Mouse (Mus musculus): ENCODE measurements around the gene Lrp5. TPM values are rescaled to one million over a fixed set of nuclear protein-coding genes. Genes with fewer than 3 reads are reported as not detected.

The Lrp5 gene
- polyA plus RNA-seq, 1 experiment from 2014 or later, result 2.6 TPM

DNA sequence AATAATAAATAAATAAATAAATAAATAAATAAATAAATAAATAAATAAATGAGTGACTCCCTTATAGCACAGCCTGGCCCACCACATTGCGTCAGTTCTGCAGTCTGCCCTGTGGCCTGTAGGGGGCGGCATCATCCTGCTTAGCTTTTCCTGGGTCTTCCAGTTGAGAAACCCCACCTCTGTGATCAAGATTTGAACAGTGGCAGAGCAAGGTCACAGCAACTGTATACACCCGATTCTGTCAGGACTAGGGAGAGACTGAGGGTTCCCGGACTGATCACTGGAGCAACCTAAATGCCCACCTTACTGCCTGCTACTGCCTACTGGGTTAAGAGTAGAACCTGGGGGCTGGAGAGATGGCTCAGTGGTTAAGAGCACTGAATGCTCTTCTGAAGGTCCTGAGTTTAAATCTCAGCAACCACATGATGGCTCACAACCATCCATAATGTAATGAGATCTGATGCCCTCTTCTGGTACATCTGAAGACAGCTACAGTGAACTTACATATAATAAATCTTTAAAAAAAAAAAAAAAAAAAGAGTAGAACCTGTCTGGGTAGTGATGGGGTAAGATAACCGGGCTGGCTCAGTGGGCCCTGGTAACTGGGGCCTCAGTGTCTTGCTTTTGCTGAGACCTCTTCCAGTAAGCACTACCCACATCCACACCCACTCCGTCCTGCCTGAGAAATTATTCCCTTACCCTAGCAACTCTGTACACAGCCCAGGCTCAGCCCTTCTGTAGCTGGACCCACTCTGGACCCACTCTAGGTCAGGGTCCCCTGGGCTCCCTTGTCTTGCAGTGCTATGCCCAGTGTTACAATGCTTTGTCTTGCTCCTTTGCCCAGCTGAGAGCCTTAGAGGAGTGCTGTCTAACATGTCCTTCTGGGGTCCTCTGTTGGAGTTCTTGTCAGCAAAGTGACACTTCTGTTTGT lies 13.4 kb upstream of the Lrp5 start:
- Histone ChIP-seq H3K9ac (ENCODE audit: low read length) (no peak overlapping the region), H3K36me3 (ENCODE audit: control insufficient read depth, insufficient read depth, low read length) (no peaks in the 10 kb centered on the region), H3K27ac (replicated peaks) (no peak overlapping the region), H3K4me1 (replicated peaks; ENCODE audit: control insufficient read depth, insufficient read depth) (no peaks in the 10 kb centered on the region), H3K4me2 (replicated peaks; ENCODE audit: low read depth) (no peak overlapping the region), H3K4me3 (ENCODE audit: low read depth, low read length) (no peak overlapping the region), H3K9me3 (ENCODE audit: control insufficient read depth, low read length) (no peaks in the 10 kb centered on the region), H3K27me3 (ENCODE audit: control insufficient read depth, insufficient read depth, low read length) (no peaks in the 10 kb centered on the region)
- WGBS, result 33% methylated on average over 6 of the region's 6 CpGs
- DNase-seq (ENCODE audit: low spot score) (peak; percentile 85), ATAC-seq (ENCODE audit: low FRiP score, low TSS enrichment) (peak; percentile 77)
- TF ChIP-seq CTCF (IDR thresholded peaks at IDR 0.05; ENCODE audit: low read depth), result peak; percentile 82
- TF ChIP-seq EP300 (optimal IDR thresholded peaks at IDR 0.05), result no peak

GRCm38 (mm10) chr19:3698035-3698434 lies 11.7 kb upstream of the Lrp5 start:
- H3K4me2 ChIP-seq (replicated peaks; ENCODE audit: low read depth), result no peak overlapping the region
- DNase-seq (ENCODE audit: low spot score) (no peak), ATAC-seq (ENCODE audit: low FRiP score, low TSS enrichment) (no peak)
- H3K27me3 ChIP-seq (ENCODE audit: control insufficient read depth, insufficient read depth, low read length), result no peaks in the 10 kb centered on the region
- H3K4me3 ChIP-seq (ENCODE audit: low read depth, low read length), result no peak overlapping the region
- no peaks in the 10 kb centered on the region for H3K9me3 ChIP-seq (ENCODE audit: control insufficient read depth, low read length)
- TF ChIP-seq CTCF (IDR thresholded peaks at IDR 0.05; ENCODE audit: low read depth) (no peak), EP300 (optimal IDR thresholded peaks at IDR 0.05) (no peak)
- WGBS, result 72% methylated on average over 7 of the region's 7 CpGs
- no peak overlapping the region for H3K9ac ChIP-seq (ENCODE audit: low read length)
- H3K36me3 ChIP-seq (ENCODE audit: control insufficient read depth, insufficient read depth, low read length), result no peaks in the 10 kb centered on the region
- H3K4me1 ChIP-seq (replicated peaks; ENCODE audit: control insufficient read depth, insufficient read depth), result no peaks in the 10 kb centered on the region
- H3K27ac ChIP-seq (replicated peaks), result no peak overlapping the region

DNA sequence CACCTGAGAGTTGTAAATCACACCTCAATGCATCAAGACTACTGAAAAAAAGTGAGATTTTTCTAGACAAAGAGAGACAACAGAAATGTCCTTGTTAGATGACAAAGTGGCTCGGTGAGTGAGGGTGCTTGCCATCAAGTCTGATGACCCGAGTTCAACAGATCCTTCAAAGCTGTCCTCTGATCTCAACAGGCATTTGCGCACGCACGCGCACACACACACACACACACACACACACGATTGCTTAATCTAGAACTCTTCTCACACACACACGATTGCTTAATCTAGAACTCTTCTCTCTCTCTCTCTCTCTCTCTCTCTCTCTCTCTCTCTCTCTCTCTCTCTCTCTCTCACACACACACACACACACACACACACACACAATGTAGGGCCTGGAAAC lies 9.6 kb upstream of the Lrp5 start:
- DNase-seq (ENCODE audit: low spot score) (no peak), ATAC-seq (ENCODE audit: low FRiP score, low TSS enrichment) (no peak)
- no peak for TF ChIP-seq EP300 (optimal IDR thresholded peaks at IDR 0.05)
- no peak for TF ChIP-seq CTCF (IDR thresholded peaks at IDR 0.05; ENCODE audit: low read depth)
- H3K4me1 ChIP-seq (replicated peaks; ENCODE audit: control insufficient read depth, insufficient read depth), result no peaks in the 10 kb centered on the region
- H3K4me2 ChIP-seq (replicated peaks; ENCODE audit: low read depth), result no peak overlapping the region
- no peaks in the 10 kb centered on the region for H3K9me3 ChIP-seq (ENCODE audit: control insufficient read depth, low read length)
- no peak overlapping the region for H3K27ac ChIP-seq (replicated peaks)
- no peaks in the 10 kb centered on the region for H3K36me3 ChIP-seq (ENCODE audit: control insufficient read depth, insufficient read depth, low read length)
- 88% methylated on average over 8 of the region's 8 CpGs for WGBS
- no peaks in the 10 kb centered on the region for H3K27me3 ChIP-seq (ENCODE audit: control insufficient read depth, insufficient read depth, low read length)
- H3K4me3 ChIP-seq (ENCODE audit: low read depth, low read length), result no peak overlapping the region
- H3K9ac ChIP-seq (ENCODE audit: low read length), result no peak overlapping the region

DNA sequence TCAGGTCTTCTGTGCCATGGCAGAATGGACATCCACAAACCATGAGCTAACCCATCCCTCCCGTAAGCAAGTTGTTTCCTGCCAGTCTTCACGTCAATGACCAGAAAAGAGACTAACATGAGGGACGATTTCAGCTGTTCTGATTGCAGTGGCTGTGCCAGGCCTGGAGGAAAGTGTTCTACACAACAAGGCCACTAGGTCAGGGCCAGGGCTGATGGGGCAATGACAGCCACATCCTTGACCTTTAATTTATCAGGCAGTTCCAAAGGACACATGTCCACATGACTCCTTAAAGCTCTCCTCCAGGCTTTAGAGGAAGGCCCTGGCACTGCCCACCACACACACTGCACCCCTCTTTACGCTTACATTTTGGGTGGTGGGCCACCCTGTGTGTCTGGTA lies 9.1 kb upstream of the Lrp5 start:
- Histone ChIP-seq H3K4me3 (ENCODE audit: low read depth, low read length) (no peak overlapping the region), H3K36me3 (ENCODE audit: control insufficient read depth, insufficient read depth, low read length) (no peaks in the 10 kb centered on the region), H3K4me2 (replicated peaks; ENCODE audit: low read depth) (no peak overlapping the region), H3K4me1 (replicated peaks; ENCODE audit: control insufficient read depth, insufficient read depth) (no peaks in the 10 kb centered on the region), H3K9ac (ENCODE audit: low read length) (no peak overlapping the region), H3K9me3 (ENCODE audit: control insufficient read depth, low read length) (no peaks in the 10 kb centered on the region), H3K27ac (replicated peaks) (no peak overlapping the region), H3K27me3 (ENCODE audit: control insufficient read depth, insufficient read depth, low read length) (no peaks in the 10 kb centered on the region)
- DNase-seq (ENCODE audit: low spot score) (no peak), ATAC-seq (ENCODE audit: low FRiP score, low TSS enrichment) (no peak)
- 81% methylated on average over 4 of the region's 4 CpGs for WGBS
- TF ChIP-seq CTCF (IDR thresholded peaks at IDR 0.05; ENCODE audit: low read depth) (no peak), EP300 (optimal IDR thresholded peaks at IDR 0.05) (no peak)

- TF ChIP-seq CTCF (IDR thresholded peaks at IDR 0.05; ENCODE audit: low read depth) (no peak), EP300 (optimal IDR thresholded peaks at IDR 0.05) (no peak)
- Histone ChIP-seq H3K9ac (ENCODE audit: low read length) (no peak overlapping the region), H3K4me2 (replicated peaks; ENCODE audit: low read depth) (no peak overlapping the region), H3K9me3 (ENCODE audit: control insufficient read depth, low read length) (no peaks in the 10 kb centered on the region), H3K27ac (replicated peaks) (no peak overlapping the region), H3K27me3 (ENCODE audit: control insufficient read depth, insufficient read depth, low read length) (no peaks in the 10 kb centered on the region), H3K4me3 (ENCODE audit: low read depth, low read length) (no peak overlapping the region), H3K36me3 (ENCODE audit: control insufficient read depth, insufficient read depth, low read length) (no peaks in the 10 kb centered on the region), H3K4me1 (replicated peaks; ENCODE audit: control insufficient read depth, insufficient read depth) (no peaks in the 10 kb centered on the region)
- 66% methylated on average over 3 of the region's 3 CpGs for WGBS
- DNase-seq (ENCODE audit: low spot score) (no peak), ATAC-seq (ENCODE audit: low FRiP score, low TSS enrichment) (no peak)
These were observed 8.6 kb upstream of the Lrp5 start for GRCm38 (mm10) chr19:3695006-3695405.

- no peak for DNase-seq (ENCODE audit: low spot score)
- Histone ChIP-seq H3K36me3 (ENCODE audit: control insufficient read depth, insufficient read depth, low read length) (no peaks in the 10 kb centered on the region), H3K9me3 (ENCODE audit: control insufficient read depth, low read length) (no peaks in the 10 kb centered on the region), H3K4me1 (replicated peaks; ENCODE audit: control insufficient read depth, insufficient read depth) (no peaks in the 10 kb centered on the region), H3K27ac (replicated peaks) (no peak overlapping the region), H3K9ac (ENCODE audit: low read length) (no peak overlapping the region), H3K4me2 (replicated peaks; ENCODE audit: low read depth) (no peak overlapping the region), H3K4me3 (ENCODE audit: low read depth, low read length) (no peak overlapping the region), H3K27me3 (ENCODE audit: control insufficient read depth, insufficient read depth, low read length) (no peaks in the 10 kb centered on the region)
- no peak for TF ChIP-seq EP300 (optimal IDR thresholded peaks at IDR 0.05)
- TF ChIP-seq CTCF (IDR thresholded peaks at IDR 0.05; ENCODE audit: low read depth), result no peak
- WGBS, result 67% methylated on average over 2 of the region's 2 CpGs
- no peak for ATAC-seq (ENCODE audit: low FRiP score, low TSS enrichment)
These were observed 8.1 kb upstream of the Lrp5 start for GRCm38 (mm10) chr19:3694476-3694875.
